Mouse (Mus musculus): ENCODE measurements at regions not wholly inside any gene's neighbourhood (a gene's known extent, or its start where the extent isn't known, plus 50 kb on each side); places are given as distances from the start of the nearest gene placed in this dataset.

- H3K27ac ChIP-seq = no peak overlapping the region
Measured at GRCm38 (mm10) chr13:99067504-99067903, 83.1 kb upstream of the 1700024P04Rik start.

GRCm38 (mm10) chr13:99063431-99063830 is 79.1 kb upstream of the 1700024P04Rik start:
- no peak for DNase-seq (ENCODE audit: low spot score)
- H3K4me1 ChIP-seq (replicated peaks) = no peaks in the 10 kb centered on the region
- H3K36me3 ChIP-seq = no peaks in the 10 kb centered on the region
- no peaks in the 10 kb centered on the region for H3K9me3 ChIP-seq
- no peaks in the 10 kb centered on the region for H3K27me3 ChIP-seq (ENCODE audit: insufficient read depth, poor library complexity, severe bottlenecking)
- no peak overlapping the region for H3K4me3 ChIP-seq
- H3K27ac ChIP-seq = no peak overlapping the region
- WGBS = 87% methylated on average over 4 of the region's 4 CpGs

More at GRCm38 (mm10) chr13:99067504-99067903, 83.1 kb upstream of the 1700024P04Rik start:
- 88% methylated on average over 1 of the region's 1 CpGs for WGBS
- no peaks in the 10 kb centered on the region for H3K36me3 ChIP-seq
- H3K4me3 ChIP-seq = no peak overlapping the region
- H3K9me3 ChIP-seq = no peaks in the 10 kb centered on the region
- H3K27me3 ChIP-seq (ENCODE audit: insufficient read depth, poor library complexity, severe bottlenecking) = no peaks in the 10 kb centered on the region
- no peak for DNase-seq (ENCODE audit: low spot score)
- H3K4me1 ChIP-seq (replicated peaks) = peaks cover 12% of the 10 kb centered on the region

- H3K9me3 ChIP-seq = no peaks in the 10 kb centered on the region
- H3K36me3 ChIP-seq = no peaks in the 10 kb centered on the region
- no peak for DNase-seq (ENCODE audit: low spot score)
- H3K4me3 ChIP-seq = no peak overlapping the region
- 85% methylated on average over 3 of the region's 3 CpGs for WGBS
- no peaks in the 10 kb centered on the region for H3K4me1 ChIP-seq (replicated peaks)
- no peak overlapping the region for H3K27ac ChIP-seq
- no peaks in the 10 kb centered on the region for H3K27me3 ChIP-seq (ENCODE audit: insufficient read depth, poor library complexity, severe bottlenecking)
Measured at GRCm38 (mm10) chr13:99062936-99063335, 78.6 kb upstream of the 1700024P04Rik start.

DNA sequence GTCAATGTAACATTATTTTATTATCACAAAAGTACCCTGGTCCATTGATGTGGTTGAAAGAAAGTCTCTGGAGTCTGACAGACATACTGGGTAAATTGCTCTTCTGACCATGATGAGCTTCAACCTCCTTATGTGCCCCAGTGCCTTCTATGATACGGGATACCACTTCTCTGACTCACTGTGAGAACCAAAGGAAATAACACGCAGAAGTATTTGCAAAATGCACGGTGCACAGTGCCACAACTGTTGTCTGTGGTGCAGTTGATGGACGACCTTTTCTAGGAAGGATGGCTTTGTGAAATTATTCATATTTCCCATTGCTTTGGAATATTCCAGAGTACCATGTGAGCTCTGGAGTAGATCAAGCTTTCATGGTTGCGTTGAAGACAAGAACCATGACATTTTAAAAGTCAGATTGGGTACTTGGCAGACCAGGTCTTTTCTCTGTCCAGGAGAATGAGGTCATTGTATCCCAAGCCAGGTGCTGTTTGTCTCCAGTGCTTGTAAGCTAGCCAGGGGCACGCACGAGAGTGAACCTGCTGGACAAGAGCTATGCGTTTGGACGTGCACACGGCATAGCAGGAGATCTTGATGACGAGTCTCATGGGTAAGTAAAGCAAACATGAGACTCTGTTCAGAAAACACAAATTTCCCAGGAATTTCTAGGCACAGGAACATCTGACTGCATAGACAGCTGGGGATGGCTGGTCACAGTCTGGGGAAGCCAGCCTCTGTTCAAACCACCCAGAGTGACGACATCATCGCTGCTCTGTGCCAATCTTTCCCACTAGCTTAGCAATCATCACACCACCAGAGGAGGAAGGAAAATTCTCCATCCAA is 74.0 kb upstream of the 1700024P04Rik start:
- Histone ChIP-seq H3K27me3 (ENCODE audit: insufficient read depth, poor library complexity, severe bottlenecking) (no peaks in the 10 kb centered on the region), H3K27ac (no peak overlapping the region), H3K4me1 (replicated peaks) (peaks cover 25% of the 10 kb centered on the region), H3K36me3 (no peaks in the 10 kb centered on the region), H3K4me3 (no peak overlapping the region), H3K9me3 (no peaks in the 10 kb centered on the region)
- DNase-seq (ENCODE audit: low spot score) = no peak
- WGBS = 88% methylated on average over 13 of the region's 13 CpGs

- Histone ChIP-seq H3K27ac (peak overlapping the region; percentile 30; the same call in 1 of the 2 replicates), H3K27me3 (ENCODE audit: insufficient read depth, poor library complexity, severe bottlenecking) (no peaks in the 10 kb centered on the region), H3K4me3 (no peak overlapping the region), H3K36me3 (no peaks in the 10 kb centered on the region), H3K9me3 (no peaks in the 10 kb centered on the region), H3K4me1 (replicated peaks) (peaks cover 25% of the 10 kb centered on the region)
- 74% methylated on average over 6 of the region's 6 CpGs for WGBS
- no peak for DNase-seq (ENCODE audit: low spot score)
Measured at GRCm38 (mm10) chr13:99057696-99058095, 73.3 kb upstream of the 1700024P04Rik start.

GRCm38 (mm10) chr13:99057293-99057588 is 72.9 kb upstream of the 1700024P04Rik start:
- WGBS = 67% methylated on average over 3 of the region's 3 CpGs
- Histone ChIP-seq H3K4me3 (no peak overlapping the region), H3K36me3 (no peaks in the 10 kb centered on the region), H3K27ac (0 out of 2 replicates have a peak overlapping the region, but pooled peaks have one; percentile 30), H3K27me3 (ENCODE audit: insufficient read depth, poor library complexity, severe bottlenecking) (no peaks in the 10 kb centered on the region), H3K9me3 (no peaks in the 10 kb centered on the region), H3K4me1 (replicated peaks) (peaks cover 25% of the 10 kb centered on the region)
- no peak for DNase-seq (ENCODE audit: low spot score)

DNA sequence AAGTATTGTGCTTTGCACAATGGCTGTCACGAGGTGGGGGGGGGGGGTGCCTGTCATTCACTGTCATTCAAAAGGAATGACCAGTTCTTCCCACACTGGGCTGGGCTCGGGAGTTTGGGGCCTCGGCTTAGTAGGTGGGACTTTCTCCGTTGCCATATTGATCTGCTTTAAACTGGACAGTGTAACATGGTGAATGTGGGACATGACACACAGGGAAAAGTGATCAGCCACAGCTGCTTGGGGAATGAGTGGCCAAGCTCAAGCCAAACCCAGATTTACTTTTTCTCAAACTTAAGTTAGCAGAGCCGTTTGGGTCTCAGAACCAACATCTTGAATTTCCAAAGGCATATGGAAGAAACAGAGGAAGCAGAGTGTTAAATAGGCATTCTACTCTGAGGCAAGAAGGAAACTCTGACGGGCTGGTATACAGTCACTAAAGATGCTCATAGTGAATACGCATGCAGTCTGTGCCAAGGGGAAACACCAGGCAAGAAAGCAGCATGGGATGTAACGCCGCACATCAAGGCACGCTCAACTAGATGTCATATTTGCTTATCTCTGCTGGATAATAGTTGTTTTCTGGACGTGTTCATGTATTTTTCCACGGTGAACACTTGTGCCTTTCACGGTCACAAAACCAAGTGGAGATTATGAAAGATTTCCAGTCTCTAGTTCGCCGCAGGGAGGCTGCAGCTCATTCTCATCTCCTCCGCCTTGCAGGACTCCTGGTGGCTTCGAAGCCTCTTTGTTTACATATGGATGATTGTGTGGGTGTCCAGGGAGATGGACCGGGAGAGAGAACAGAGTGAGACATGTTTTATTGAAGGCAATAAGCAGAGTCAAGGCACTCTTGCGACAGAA is 72.3 kb upstream of the 1700024P04Rik start:
- H3K4me3 ChIP-seq = no peak overlapping the region
- WGBS = 70% methylated on average over 19 of the region's 19 CpGs
- H3K9me3 ChIP-seq = no peaks in the 10 kb centered on the region
- no peaks in the 10 kb centered on the region for H3K36me3 ChIP-seq
- no peaks in the 10 kb centered on the region for H3K27me3 ChIP-seq (ENCODE audit: insufficient read depth, poor library complexity, severe bottlenecking)
- H3K27ac ChIP-seq = 0 out of 2 replicates have a peak overlapping the region, but pooled peaks have one; percentile 30
- no peak for DNase-seq (ENCODE audit: low spot score)
- H3K4me1 ChIP-seq (replicated peaks) = peaks cover 25% of the 10 kb centered on the region

DNA sequence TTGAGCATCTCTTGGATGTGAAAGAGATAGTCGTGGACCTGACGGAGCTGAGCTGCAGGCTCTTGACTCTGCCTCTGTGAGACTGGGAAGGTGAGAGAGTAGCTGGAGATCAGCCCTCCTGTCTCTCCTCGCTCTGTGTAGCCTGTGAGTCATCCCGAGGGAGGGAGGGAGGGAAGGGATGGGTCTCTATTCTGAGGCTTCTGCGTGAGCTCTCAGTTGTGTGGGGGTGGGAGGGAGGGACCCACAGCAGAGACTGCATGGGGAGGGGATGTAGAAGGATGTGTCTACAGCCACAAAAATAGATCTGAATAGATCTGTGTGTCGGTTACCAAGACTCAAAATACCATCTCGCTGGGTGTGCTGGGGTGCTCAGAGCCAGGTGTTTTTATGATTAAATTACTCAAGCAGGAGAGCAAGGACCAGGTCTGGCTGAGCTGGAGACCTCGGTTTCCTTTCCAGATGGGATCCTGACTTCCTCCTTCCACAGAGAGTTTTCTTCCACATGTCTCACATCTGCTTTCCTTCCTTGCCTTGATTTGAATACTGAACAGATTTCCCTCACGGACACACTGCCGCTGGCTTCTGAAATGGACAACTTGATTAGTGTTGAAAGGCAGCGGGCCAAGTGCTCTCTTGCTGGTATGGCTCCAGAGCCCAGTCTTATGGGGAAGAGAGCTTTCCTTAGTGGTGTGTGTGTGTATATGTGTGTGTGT is 71.4 kb upstream of the 1700024P04Rik start:
- no peak for DNase-seq (ENCODE audit: low spot score)
- H3K36me3 ChIP-seq = no peaks in the 10 kb centered on the region
- WGBS = 59% methylated on average over 11 of the region's 11 CpGs
- H3K4me1 ChIP-seq (replicated peaks) = peaks cover 25% of the 10 kb centered on the region
- peak overlapping the region; percentile 16; the same call in 1 of the 2 replicates for H3K27ac ChIP-seq
- H3K4me3 ChIP-seq = no peak overlapping the region
- no peaks in the 10 kb centered on the region for H3K27me3 ChIP-seq (ENCODE audit: insufficient read depth, poor library complexity, severe bottlenecking)
- H3K9me3 ChIP-seq = no peaks in the 10 kb centered on the region

- Histone ChIP-seq H3K36me3 (no peaks in the 10 kb centered on the region), H3K4me3 (no peak overlapping the region), H3K27ac (no peak overlapping the region), H3K27me3 (ENCODE audit: insufficient read depth, poor library complexity, severe bottlenecking) (no peaks in the 10 kb centered on the region), H3K9me3 (no peaks in the 10 kb centered on the region), H3K4me1 (replicated peaks) (peaks cover 20% of the 10 kb centered on the region)
- WGBS = 87% methylated on average over 1 of the region's 1 CpGs
- DNase-seq (ENCODE audit: low spot score) = no peak
Measured at GRCm38 (mm10) chr13:99052076-99052475, 67.7 kb upstream of the 1700024P04Rik start.

GRCm38 (mm10) chr13:99049699-99050098 is 65.3 kb upstream of the 1700024P04Rik start:
- H3K4me3 ChIP-seq = no peak overlapping the region
- H3K4me1 ChIP-seq (replicated peaks) = peaks cover 3% of the 10 kb centered on the region; the same call in 1 of the 2 replicates
- no peaks in the 10 kb centered on the region for H3K36me3 ChIP-seq
- no peaks in the 10 kb centered on the region for H3K27me3 ChIP-seq (ENCODE audit: insufficient read depth, poor library complexity, severe bottlenecking)
- no peak for DNase-seq (ENCODE audit: low spot score)
- no peak overlapping the region for H3K27ac ChIP-seq
- H3K9me3 ChIP-seq = no peaks in the 10 kb centered on the region
- 59% methylated on average over 4 of the region's 4 CpGs for WGBS

GRCm38 (mm10) chr13:99048651-99049100 is 64.3 kb upstream of the 1700024P04Rik start:
- Histone ChIP-seq H3K36me3 (no peaks in the 10 kb centered on the region), H3K27ac (no peak overlapping the region), H3K9me3 (no peaks in the 10 kb centered on the region), H3K4me1 (replicated peaks) (peaks cover 3% of the 10 kb centered on the region; the same call in 1 of the 2 replicates), H3K27me3 (ENCODE audit: insufficient read depth, poor library complexity, severe bottlenecking) (no peaks in the 10 kb centered on the region), H3K4me3 (no peak overlapping the region)
- DNase-seq (ENCODE audit: low spot score) = no peak
- whole genome bisulfite sequencing = 85% methylated on average over 5 of the region's 5 CpGs

GRCm38 (mm10) chr13:99047219-99047618 is 62.9 kb upstream of the 1700024P04Rik start:
- H3K9me3 ChIP-seq = no peaks in the 10 kb centered on the region
- no peak overlapping the region for H3K27ac ChIP-seq
- no peak for DNase-seq (ENCODE audit: low spot score)
- no peaks in the 10 kb centered on the region for H3K36me3 ChIP-seq
- H3K27me3 ChIP-seq (ENCODE audit: insufficient read depth, poor library complexity, severe bottlenecking) = no peaks in the 10 kb centered on the region
- H3K4me3 ChIP-seq = no peak overlapping the region
- H3K4me1 ChIP-seq (replicated peaks) = peaks cover 3% of the 10 kb centered on the region; the same call in 1 of the 2 replicates
- 66% methylated on average over 7 of the region's 7 CpGs for whole genome bisulfite sequencing

Data from hindbrain, embryonic 10.5 days (tissue).